Mouse (Mus musculus) thymus, adult 2 months (tissue): ENCODE results near the gene Tmprss12. TPM values are rescaled to one million over a fixed set of nuclear protein-coding genes. Genes with fewer than 3 reads are reported as not detected.

ENCODE experiments used
- polyA plus RNA-seq: library from polyadenylated mRNA; depleted of rRNA; stranded (reverse); fragments of >200 nt; gene quantifications from 2 replicates; pipeline ENCODE4 v1.2.3, GENCODE M21; 2012; rRNA removed

Gene Tmprss12
- polyA plus RNA-seq, 1 experiment: not detected

Other genes starting within 250 kb of the Tmprss12 start
- gene Dip2b, start 242.2 kb upstream of the Tmprss12 start, polyA plus RNA-seq: 18.1 and 22.2 TPM in 2 replicates
- gene Atf1, start 53.0 kb upstream of the Tmprss12 start, polyA plus RNA-seq: 86.4 and 110 TPM in 2 replicates
- gene Mettl7a1, start 23.3 kb downstream of the Tmprss12 start, polyA plus RNA-seq: 18.9 TPM in 2 replicates
- gene Mettl7a3, start 54.1 kb downstream of the Tmprss12 start, polyA plus RNA-seq: 0.05 TPM in 1 of 2 replicates, not detected in the other
- not detected in 2 replicates for gene Methig1, start 72.3 kb downstream of the Tmprss12 start, polyA plus RNA-seq
- not detected in 2 replicates for gene Mettl7a2, start 72.4 kb downstream of the Tmprss12 start, polyA plus RNA-seq
- gene Higd1c, start 83.7 kb downstream of the Tmprss12 start, polyA plus RNA-seq: not detected in 2 replicates
- 0.04 and 0.05 TPM in 2 replicates for gene Gm5475, start 141.3 kb downstream of the Tmprss12 start, polyA plus RNA-seq
- gene Slc11a2, start 144.2 kb downstream of the Tmprss12 start, polyA plus RNA-seq: 46.4 and 54.1 TPM in 2 replicates
- gene Letmd1, start 188.2 kb downstream of the Tmprss12 start, polyA plus RNA-seq: 83.1 and 101 TPM in 2 replicates
- gene Csrnp2, start 214.7 kb downstream of the Tmprss12 start, polyA plus RNA-seq: 8.7 and 9.6 TPM in 2 replicates